Mouse (Mus musculus) embryo, embryonic 9.5 days (tissue): ENCODE measurements around the gene Atg3.

Experiments used
- DNase-seq: peaks from one replicate; pipeline ENCODE4 v3.0.0-alpha.2; 2017; ENCODE audit errors: extremely low spot score

Gene Atg3

GRCm38 (mm10) chr16:45204859-45205670 is 46.5 kb downstream of the Atg3 start:
- no peak for DNase-seq

- no peak for DNase-seq
These were observed 63.4 kb downstream of the Atg3 start for GRCm38 (mm10) chr16:45222016-45222415.

- no peak for DNase-seq
These were observed 64.2 kb downstream of the Atg3 start for GRCm38 (mm10) chr16:45222771-45223170.

- no peak for DNase-seq
These were observed 65.2 kb downstream of the Atg3 start, which contains the start of gene Btla for GRCm38 (mm10) chr16:45223648-45224388. Gene Btla, plus strand, starts transcription at chr16:45224315.

- no peak for DNase-seq
These were observed 65.9 kb downstream of the Atg3 start for GRCm38 (mm10) chr16:45224431-45225008.

- no peak for DNase-seq
These were observed 68.4 kb downstream of the Atg3 start for GRCm38 (mm10) chr16:45227002-45227401.

- DNase-seq: no peak
These were observed 72.7 kb downstream of the Atg3 start for GRCm38 (mm10) chr16:45231296-45231695.

GRCm38 (mm10) chr16:45233007-45233406 is 74.4 kb downstream of the Atg3 start:
- no peak for DNase-seq
